Mouse (Mus musculus) erythroblast, embryonic 14.5 days (primary cell): ENCODE measurements around the gene Phc1. TPM values are rescaled to one million over a fixed set of nuclear protein-coding genes. Genes with fewer than 3 reads are reported as not detected.

Source experiments
- H3K27me3 ChIP-seq: 2 replicates; pipeline ENCODE4 v1.6.1; 2012; ENCODE audit warnings: inconsistent platforms; ENCODE audit not compliant: control insufficient read depth
- H3K36me3 ChIP-seq: 2 replicates; pipeline ENCODE4 v1.6.1; 2012; ENCODE audit warnings: mild to moderate bottlenecking, inconsistent platforms; ENCODE audit not compliant: control insufficient read depth
- H3K4me1 ChIP-seq: 2 replicates; pipeline ENCODE4 v1.6.1; 2012; ENCODE audit warnings: inconsistent platforms; ENCODE audit not compliant: control insufficient read depth
- H3K4me3 ChIP-seq: replicated peaks from 2 replicates; pipeline ENCODE3; 2012; ENCODE audit warnings: moderate library complexity, mild to moderate bottlenecking, inconsistent platforms
- H3K9me3 ChIP-seq: 2 replicates; pipeline ENCODE4 v1.6.1; 2012; ENCODE audit warnings: low read length, inconsistent platforms, mixed read lengths; ENCODE audit not compliant: control insufficient read depth
- GATA1 ChIP-seq: IDR thresholded peaks from 2 replicates; pipeline ENCODE4 v1.6.1; 2012; ENCODE audit warnings: low read length, inconsistent platforms, mixed read lengths
- TAL1 ChIP-seq: IDR thresholded peaks from 3 replicates; pipeline ENCODE4 v1.6.1; 2012; ENCODE audit warnings: low read length, inconsistent platforms, mixed read lengths
- polyA plus RNA-seq: library from polyadenylated mRNA; stranded (reverse); fragments of >175 nt; gene quantifications from 2 replicates; pipeline ENCODE4 v1.2.3, GENCODE M21; 2012

Phc1 gene
- polyA plus RNA-seq, 1 experiment, result 0.20 TPM

GRCm38 (mm10) chr6:122310187-122310820, 30.1 kb downstream of the Phc1 start:
- Histone ChIP-seq H3K4me1 (peaks cover 28% of the 10 kb centered on the region), H3K9me3 (no peaks in the 10 kb centered on the region), H3K4me3 (peak overlapping the region; percentile 91), H3K36me3 (peaks cover 46% of the 10 kb centered on the region), H3K27me3 (no peaks in the 10 kb centered on the region)
- TF ChIP-seq GATA1 (no peak), TAL1 (no peak)

GRCm38 (mm10) chr6:122309446-122309960, 30.9 kb downstream of the Phc1 start:
- no peak for TF ChIP-seq GATA1
- TF ChIP-seq TAL1, result no peak
- no peaks in the 10 kb centered on the region for H3K27me3 ChIP-seq
- H3K4me1 ChIP-seq, result peaks cover 28% of the 10 kb centered on the region
- no peaks in the 10 kb centered on the region for H3K9me3 ChIP-seq
- peak overlapping the region; percentile 91 for H3K4me3 ChIP-seq
- H3K36me3 ChIP-seq, result peaks cover 38% of the 10 kb centered on the region

GRCm38 (mm10) chr6:122308505-122309393, 31.6 kb downstream of the Phc1 start, which contains the start of gene M6pr:
Gene M6pr (plus strand): TSS chr6:122308720.
- Histone ChIP-seq H3K27me3 (no peaks in the 10 kb centered on the region), H3K9me3 (no peaks in the 10 kb centered on the region), H3K4me1 (peaks cover 28% of the 10 kb centered on the region), H3K36me3 (peaks cover 30% of the 10 kb centered on the region), H3K4me3 (peak within 1 kb of the TSS; percentile 91)
- TF ChIP-seq GATA1 (no peak), TAL1 (no peak)

- Histone ChIP-seq H3K4me1 (peaks cover 28% of the 10 kb centered on the region), H3K36me3 (peaks cover 24% of the 10 kb centered on the region), H3K4me3 (peak overlapping the region; percentile 91), H3K9me3 (no peaks in the 10 kb centered on the region), H3K27me3 (no peaks in the 10 kb centered on the region)
- TF ChIP-seq TAL1 (no peak), GATA1 (no peak)
These were observed 32.2 kb downstream of the Phc1 start for GRCm38 (mm10) chr6:122308136-122308504.

GRCm38 (mm10) chr6:122306707-122307106, 33.7 kb downstream of the Phc1 start:
- Histone ChIP-seq H3K4me3 (no peak overlapping the region), H3K36me3 (peaks cover 11% of the 10 kb centered on the region), H3K27me3 (no peaks in the 10 kb centered on the region), H3K4me1 (peaks cover 28% of the 10 kb centered on the region), H3K9me3 (no peaks in the 10 kb centered on the region)
- TF ChIP-seq TAL1 (no peak), GATA1 (no peak)

- Histone ChIP-seq H3K9me3 (no peaks in the 10 kb centered on the region), H3K4me1 (peaks cover 11% of the 10 kb centered on the region), H3K36me3 (no peaks in the 10 kb centered on the region), H3K27me3 (no peaks in the 10 kb centered on the region), H3K4me3 (no peak overlapping the region)
- no peak for TF ChIP-seq TAL1
- no peak for TF ChIP-seq GATA1
These were observed 35.4 kb downstream of the Phc1 start for GRCm38 (mm10) chr6:122304790-122305555.

- Histone ChIP-seq H3K9me3 (no peaks in the 10 kb centered on the region), H3K4me3 (no peak overlapping the region), H3K36me3 (no peaks in the 10 kb centered on the region), H3K27me3 (no peaks in the 10 kb centered on the region), H3K4me1 (peaks cover 5% of the 10 kb centered on the region)
- TF ChIP-seq TAL1 (no peak), GATA1 (no peak)
These were observed 36.0 kb downstream of the Phc1 start for GRCm38 (mm10) chr6:122304355-122304754.

- Histone ChIP-seq H3K9me3 (no peaks in the 10 kb centered on the region), H3K27me3 (no peaks in the 10 kb centered on the region), H3K4me3 (no peak overlapping the region), H3K36me3 (no peaks in the 10 kb centered on the region), H3K4me1 (peaks cover 3% of the 10 kb centered on the region)
- no peak for TF ChIP-seq GATA1
- no peak for TF ChIP-seq TAL1
These were observed 36.8 kb downstream of the Phc1 start for GRCm38 (mm10) chr6:122303526-122303925.
